Mouse (Mus musculus): ENCODE measurements at regions not wholly inside any gene's neighbourhood (a gene's known extent, or its start where the extent isn't known, plus 50 kb on each side); places are given as distances from the start of the nearest gene placed in this dataset.

- no peak for TF ChIP-seq MAX (IDR thresholded peaks at IDR 0.05; ENCODE audit: low read length)
- no peak for TF ChIP-seq ZNF384 (IDR thresholded peaks at IDR 0.05; ENCODE audit: low read depth, low read length)
- TF ChIP-seq USF2 (conservative IDR thresholded peaks at IDR 0.05; ENCODE audit: low read depth, low read length) = no peak
- TF ChIP-seq NRF1 (IDR thresholded peaks at IDR 0.05; ENCODE audit: low read depth, low read length) = no peak
- no peak for TF ChIP-seq ETS1 (conservative IDR thresholded peaks at IDR 0.05; ENCODE audit: low read depth, low read length)
- TF ChIP-seq PAX5 (IDR thresholded peaks at IDR 0.05; ENCODE audit: low read length) = no peak
- TF ChIP-seq UBTF (IDR thresholded peaks at IDR 0.05; ENCODE audit: low read depth, low read length) = no peak
- TF ChIP-seq SIN3A (IDR thresholded peaks at IDR 0.05; ENCODE audit: low read length) = no peak
- no peak for TF ChIP-seq ELF1 (IDR thresholded peaks at IDR 0.05; ENCODE audit: low read depth, low read length)
- no peak for TF ChIP-seq ZKSCAN1 (IDR thresholded peaks at IDR 0.05; ENCODE audit: borderline replicate concordance, low read depth, low read length)
- no peak for TF ChIP-seq E2F4 (IDR thresholded peaks at IDR 0.05; ENCODE audit: insufficient replicate concordance, low read depth, low read length)
- no peak for TF ChIP-seq ZC3H11A (IDR thresholded peaks at IDR 0.05; ENCODE audit: low read depth, low read length)
- TF ChIP-seq ZMIZ1 (IDR thresholded peaks at IDR 0.05; ENCODE audit: low read depth, low read length) = no peak
- no peak for TF ChIP-seq GABPA (IDR thresholded peaks at IDR 0.05; ENCODE audit: insufficient replicate concordance, low read depth, low read length)
- TF ChIP-seq POLR2AphosphoS2 (IDR thresholded peaks at IDR 0.05; ENCODE audit: low read depth, low read length) = no peak
- no peak for TF ChIP-seq MXI1 (IDR thresholded peaks at IDR 0.05; ENCODE audit: low read depth, low read length)
- no peak for TF ChIP-seq NELFE (IDR thresholded peaks at IDR 0.05; ENCODE audit: low read depth, low read length)
- no peak for TF ChIP-seq JUN (IDR thresholded peaks at IDR 0.05; ENCODE audit: insufficient read depth, low read depth, low read length)
- TF ChIP-seq TBP (conservative IDR thresholded peaks at IDR 0.05; ENCODE audit: low read depth, low read length) = no peak
- no peak for DNase-seq (ENCODE audit: extremely low read depth)
- H3K9me3 ChIP-seq (replicated peaks; ENCODE audit: low read length) = no peaks in the 10 kb centered on the region
- in situ Hi-C loops (cut with MboI; ENCODE audit: low pct_ligation_motif_present, low pct_unique_long_range_greater_than_20kb, low sequenced_read_pairs) (no loop called here), dilution Hi-C loops (cut with MboI; ENCODE audit: extremely low pct_ligation_motif_present, extremely low pct_unique_long_range_greater_than_20kb, low sequenced_read_pairs) (no loop called here)
- no peak overlapping the region for H3K9ac ChIP-seq (ENCODE audit: insufficient read depth, low read depth)
- peaks cover 30 to 96% of the 10 kb centered on the region in 2 experiments for H3K4me1 ChIP-seq (ENCODE audit: control insufficient read depth in 1 of 2, insufficient read depth in 2 of 2)
- H3K27me3 ChIP-seq (replicated peaks) = no peaks in the 10 kb centered on the region
- H3K36me3 ChIP-seq (replicated peaks in 1 of 2; ENCODE audit: control insufficient read depth in 1 of 2, insufficient read depth in 1 of 2, low read length in 1 of 2) = peaks cover 54 to 97% of the 10 kb centered on the region in 2 experiments
- H3K4me2 ChIP-seq (ENCODE audit: insufficient read depth, low read depth, poor library complexity, severe bottlenecking) = no peak overlapping the region
- H3K4me3 ChIP-seq (replicated peaks in 1 of 3; ENCODE audit: low read depth in 2 of 3, low read length in 2 of 3, poor library complexity in 1 of 3) = no peak overlapping the region
- H3K27ac ChIP-seq (ENCODE audit: insufficient read depth, low read depth) = no peak overlapping the region
- H3K79me2 ChIP-seq (replicated peaks; ENCODE audit: control insufficient read depth, extremely low read depth, insufficient read depth, poor library complexity, severe bottlenecking) = peaks cover 97% of the 10 kb centered on the region
Observed at GRCm38 (mm10) chr15:62128546-62129212, 1205.9 kb upstream of the A1bg start.

- Histone ChIP-seq H3K4me2 (ENCODE audit: insufficient read depth, low read depth, poor library complexity, severe bottlenecking) (no peak overlapping the region), H3K4me3 (replicated peaks in 1 of 3; ENCODE audit: low read depth in 2 of 3, low read length in 2 of 3, poor library complexity in 1 of 3) (no peak overlapping the region), H3K27ac (ENCODE audit: insufficient read depth, low read depth) (peak overlapping the region; percentile 24; the same call in 1 of the 2 replicates), H3K9ac (ENCODE audit: insufficient read depth, low read depth) (no peak overlapping the region), H3K4me1 (ENCODE audit: control insufficient read depth in 1 of 2, insufficient read depth in 2 of 2) (peaks cover 30 to 95% of the 10 kb centered on the region in 2 experiments), H3K79me2 (replicated peaks; ENCODE audit: control insufficient read depth, extremely low read depth, insufficient read depth, poor library complexity, severe bottlenecking) (peaks cover 97% of the 10 kb centered on the region), H3K27me3 (replicated peaks) (no peaks in the 10 kb centered on the region), H3K36me3 (replicated peaks in 1 of 2; ENCODE audit: control insufficient read depth in 1 of 2, insufficient read depth in 1 of 2, low read length in 1 of 2) (peaks cover 58 to 97% of the 10 kb centered on the region in 2 experiments), H3K9me3 (replicated peaks; ENCODE audit: low read length) (no peaks in the 10 kb centered on the region)
- in situ Hi-C loops (cut with MboI; ENCODE audit: low pct_ligation_motif_present, low pct_unique_long_range_greater_than_20kb, low sequenced_read_pairs) = no loop called here
- no peak for DNase-seq (ENCODE audit: extremely low read depth)
- no peak for TF ChIP-seq E2F4 (IDR thresholded peaks at IDR 0.05; ENCODE audit: insufficient replicate concordance, low read depth, low read length)
- no peak for TF ChIP-seq MAZ (IDR thresholded peaks at IDR 0.05; ENCODE audit: low read depth, low read length)
- TF ChIP-seq RCOR1 (conservative IDR thresholded peaks at IDR 0.05; ENCODE audit: low read depth, low read length) = no peak
- no peak for TF ChIP-seq USF2 (conservative IDR thresholded peaks at IDR 0.05; ENCODE audit: low read depth, low read length)
- no peak for TF ChIP-seq UBTF (IDR thresholded peaks at IDR 0.05; ENCODE audit: low read depth, low read length)
- TF ChIP-seq BHLHE40 (IDR thresholded peaks at IDR 0.05; ENCODE audit: low read depth, low read length) = no peak
- TF ChIP-seq EP300 (IDR thresholded peaks at IDR 0.05; ENCODE audit: low read length) = no peak
- no peak for TF ChIP-seq MYC (IDR thresholded peaks at IDR 0.05; ENCODE audit: low read depth, low read length)
- no peak for TF ChIP-seq SIN3A (IDR thresholded peaks at IDR 0.05; ENCODE audit: low read length)
- no peak for TF ChIP-seq JUND (conservative IDR thresholded peaks at IDR 0.05; ENCODE audit: low read depth, low read length)
- TF ChIP-seq CTCF (conservative IDR thresholded peaks at IDR 0.05 in 1 of 2, IDR thresholded peaks at IDR 0.05 in 1 of 2; ENCODE audit: low read depth in 2 of 2, low read length in 2 of 2) = no peak
- no peak for TF ChIP-seq POLR2AphosphoS2 (IDR thresholded peaks at IDR 0.05; ENCODE audit: low read depth, low read length)
- no peak for TF ChIP-seq IRF4 (IDR thresholded peaks at IDR 0.05; ENCODE audit: low read depth, low read length)
- no peak for TF ChIP-seq HCFC1 (IDR thresholded peaks at IDR 0.05; ENCODE audit: low read depth, low read length)
- TF ChIP-seq MAFK (IDR thresholded peaks at IDR 0.05; ENCODE audit: insufficient replicate concordance, low read length) = no peak
- TF ChIP-seq POLR2A (IDR thresholded peaks at IDR 0.05; ENCODE audit: low read depth, low read length) = no peak
- dilution Hi-C loops (cut with MboI; ENCODE audit: extremely low pct_ligation_motif_present, extremely low pct_unique_long_range_greater_than_20kb, low sequenced_read_pairs) = no loop called here
Observed at GRCm38 (mm10) chr15:62127602-62128158, 1204.9 kb upstream of the A1bg start.
